Mouse (Mus musculus) kidney, postnatal 25 days (tissue): ENCODE data around the gene Mpp2.

Experiments used
- DNase-seq, 2 experiments: peaks; one replicate each; pipeline ENCODE4 v3.0.0; 2021; ENCODE audit warnings: mixed read lengths in 2 of 2

Gene Mpp2

GRCm38 (mm10) chr11:102008372-102008771 is 79.9 kb downstream of the Mpp2 start:
- DNase-seq: no peak
